Mouse (Mus musculus) bone marrow, adult 2 months (tissue): ENCODE data around the gene Slfn9.
"Not testable (repeated sequence)": the region's sequence is repeated elsewhere in the genome, so short reads cannot be mapped to it uniquely, and the experiment has no call there.

ENCODE experiments used
- CTCF ChIP-seq: fragments of 200-500 bp; IDR thresholded peaks from 2 replicates; pipeline ENCODE4 v1.5.1; 2011; ENCODE audit warnings: low read length, control low read depth; ENCODE audit not compliant: control insufficient read depth, insufficient read depth
- POLR2A ChIP-seq: fragments of 200-500 bp; IDR thresholded peaks from 2 replicates; pipeline ENCODE4 v1.6.1; 2011; ENCODE audit warnings: low read depth, mild to moderate bottlenecking, control low read depth, low read length, borderline replicate concordance; ENCODE audit not compliant: control insufficient read depth

GRCm38 (mm10) chr11:82930391-82930955 is 61.2 kb downstream of the Slfn9 start:
- TF ChIP-seq POLR2A, CTCF: not testable (repeated sequence)
